Mouse (Mus musculus) 416B (cell line): Measurements from ENCODE around the gene Ppp2r2c.

Experiments
- DNase-seq: peaks from one replicate; pipeline ENCODE4 v3.0.0; 2011; ENCODE audit warnings: low read depth

Gene Ppp2r2c

GRCm38 (mm10) chr5:36870916-36871315 lies 2.6 kb downstream of the Ppp2r2c start:
- DNase-seq: no peak

DNA sequence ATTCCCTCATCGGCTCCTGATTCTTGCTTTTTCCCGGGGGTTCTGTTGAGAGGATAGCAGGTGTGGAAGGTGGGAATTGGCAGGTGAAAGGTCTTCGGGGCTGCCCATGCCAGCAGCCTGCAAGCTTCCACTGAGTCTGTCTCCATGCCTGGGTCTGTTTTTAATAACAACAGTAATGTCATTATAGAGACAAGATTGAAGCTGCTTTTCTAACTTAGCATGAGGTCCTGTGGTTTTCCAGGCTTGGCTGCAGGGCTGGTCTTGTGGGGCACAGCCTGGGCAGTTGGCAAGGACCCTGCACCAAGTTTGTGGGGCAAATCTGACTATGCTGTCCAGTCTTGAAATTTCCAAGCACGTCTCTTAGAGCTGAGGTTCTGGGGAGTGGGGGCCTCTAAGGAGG lies 7.6 kb downstream of the Ppp2r2c start:
- no peak for DNase-seq

DNA sequence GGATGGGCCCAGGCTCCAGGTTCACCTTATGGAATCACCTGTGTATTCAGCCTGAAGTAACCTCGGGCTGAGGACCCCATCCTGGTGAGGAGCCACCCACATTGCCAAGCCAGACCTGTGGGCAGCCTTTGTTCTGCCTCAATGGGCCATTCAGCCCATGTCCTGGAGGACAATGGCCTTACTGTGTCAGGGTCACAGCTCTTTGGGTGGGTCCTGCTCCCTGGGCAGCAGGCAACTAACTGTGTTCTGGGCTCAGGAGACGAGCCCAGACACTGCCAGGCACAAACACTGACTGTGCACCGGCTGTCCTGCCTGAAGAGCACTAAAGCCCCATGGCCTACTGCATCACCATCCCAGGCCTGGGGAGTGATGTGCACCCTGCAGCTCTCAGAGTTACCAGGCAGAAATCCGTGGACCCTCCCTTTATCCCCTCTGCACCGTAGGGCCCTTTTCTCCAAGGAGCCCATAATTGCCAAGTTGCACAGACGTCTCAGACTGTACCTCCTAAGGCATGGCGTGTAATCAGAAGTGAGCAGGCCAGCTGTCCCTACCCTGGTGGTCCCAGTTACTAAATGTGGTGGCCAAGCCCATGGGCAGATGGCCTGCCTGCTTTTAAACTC lies 8.6 kb downstream of the Ppp2r2c start:
- no peak for DNase-seq

- no peak for DNase-seq
Observed at GRCm38 (mm10) chr5:36877641-36878040, 9.3 kb downstream of the Ppp2r2c start.

DNA sequence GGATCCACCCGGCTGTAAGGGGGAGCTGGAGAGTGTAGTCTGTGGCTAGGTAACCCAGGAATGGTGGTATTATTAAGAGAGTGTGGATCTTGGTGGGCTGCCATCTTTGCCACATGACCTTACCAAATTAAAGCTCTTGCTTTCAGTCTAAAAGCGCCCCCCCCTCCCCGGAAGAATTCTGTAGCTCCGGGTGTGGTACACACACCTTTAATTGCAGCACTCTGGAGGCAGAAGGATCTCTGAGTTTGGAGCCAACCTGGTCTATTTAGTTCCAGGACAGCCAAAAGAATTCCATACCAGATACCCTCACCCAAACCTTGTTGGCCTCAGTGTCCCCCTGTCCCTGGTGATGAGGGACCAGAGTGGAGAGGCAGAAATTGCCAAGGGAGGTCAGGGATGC lies 10.5 kb downstream of the Ppp2r2c start:
- DNase-seq: no peak

DNA sequence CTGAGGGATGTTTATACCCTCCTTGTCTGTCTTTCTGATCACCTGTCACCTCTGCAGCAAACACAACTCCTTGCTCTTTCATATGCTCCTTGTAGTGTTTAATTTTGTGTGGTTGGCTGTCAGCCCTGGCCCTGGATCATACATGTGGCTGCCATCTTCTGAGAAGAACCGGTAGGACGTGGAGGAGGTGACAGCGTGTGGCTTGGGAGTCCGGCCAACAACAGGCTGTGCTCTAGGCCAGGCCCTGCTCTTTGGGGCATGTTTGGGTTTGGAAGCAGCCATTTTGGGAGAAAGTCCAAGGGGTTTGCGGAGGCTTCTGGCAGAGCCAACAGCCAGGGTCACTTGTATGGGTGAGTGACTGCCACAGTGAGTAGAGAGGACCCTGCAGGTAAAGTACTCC lies 12.3 kb downstream of the Ppp2r2c start:
- DNase-seq: no peak

GRCm38 (mm10) chr5:36883516-36883915 lies 15.2 kb downstream of the Ppp2r2c start:
- DNase-seq: no peak

DNA sequence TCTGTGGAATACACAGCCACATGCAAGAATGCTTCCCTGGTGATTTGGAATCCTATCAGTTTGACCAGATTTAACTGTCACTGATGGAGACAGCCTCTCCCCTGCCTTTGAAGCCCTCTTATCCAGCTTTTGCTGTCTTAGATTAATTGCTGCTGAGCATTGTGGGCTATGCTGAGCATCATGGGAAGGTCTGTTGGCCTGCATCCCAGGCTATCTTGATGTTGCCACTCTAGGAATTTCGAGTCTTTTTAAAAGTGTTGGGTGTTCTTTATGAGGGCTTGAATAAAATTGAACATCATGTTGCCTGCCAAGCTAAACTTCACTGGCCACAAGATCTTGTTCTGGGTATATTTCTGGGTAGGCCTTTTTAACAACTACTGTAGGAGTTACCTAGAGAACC lies 16.8 kb downstream of the Ppp2r2c start:
- no peak for DNase-seq

- DNase-seq: no peak
Observed at GRCm38 (mm10) chr5:36885595-36885994, 17.3 kb downstream of the Ppp2r2c start.

DNA sequence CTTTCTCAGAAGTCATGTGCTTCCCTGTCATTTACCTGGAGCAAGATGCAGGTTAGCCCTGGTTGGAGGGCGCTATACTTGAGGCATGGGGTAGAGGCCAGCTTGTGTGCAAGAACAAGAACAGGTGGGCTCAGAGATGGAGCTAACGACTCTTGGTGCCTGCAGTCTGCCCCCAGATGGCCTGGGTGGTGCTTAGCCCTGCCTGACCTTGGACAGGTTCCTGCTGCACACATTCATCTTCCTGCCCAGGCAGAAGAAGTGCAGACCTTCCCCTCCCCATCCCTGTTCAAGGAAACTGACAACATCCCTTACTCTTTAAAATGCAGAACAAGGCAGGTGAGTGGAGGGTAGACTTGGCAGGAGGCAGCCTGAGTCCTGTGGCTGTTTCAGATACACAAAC lies 18.0 kb downstream of the Ppp2r2c start:
- DNase-seq: no peak

DNA sequence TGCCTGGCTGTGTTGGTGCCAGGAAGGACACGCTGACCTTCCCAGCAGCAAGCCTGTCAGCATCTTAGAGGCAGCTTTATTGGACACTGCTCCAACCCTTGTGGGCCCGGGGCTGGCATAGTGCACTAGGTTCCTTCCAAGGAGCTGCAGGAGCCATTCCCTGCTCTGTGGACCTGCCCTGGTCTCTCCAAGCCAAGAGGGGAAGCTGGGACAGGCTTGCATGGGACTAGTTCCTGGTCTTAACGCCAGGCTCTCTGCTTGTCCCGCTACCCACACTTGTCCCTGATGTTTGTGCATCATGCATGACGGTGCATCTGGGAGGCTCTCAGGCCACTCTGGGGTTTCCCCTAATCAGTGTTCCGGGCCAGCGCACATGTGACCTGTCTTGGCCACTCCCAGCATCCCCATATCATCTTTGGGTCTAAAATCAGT lies 18.6 kb downstream of the Ppp2r2c start:
- DNase-seq: no peak

- no peak for DNase-seq
Observed at GRCm38 (mm10) chr5:36887299-36887988, 19.1 kb downstream of the Ppp2r2c start.

DNA sequence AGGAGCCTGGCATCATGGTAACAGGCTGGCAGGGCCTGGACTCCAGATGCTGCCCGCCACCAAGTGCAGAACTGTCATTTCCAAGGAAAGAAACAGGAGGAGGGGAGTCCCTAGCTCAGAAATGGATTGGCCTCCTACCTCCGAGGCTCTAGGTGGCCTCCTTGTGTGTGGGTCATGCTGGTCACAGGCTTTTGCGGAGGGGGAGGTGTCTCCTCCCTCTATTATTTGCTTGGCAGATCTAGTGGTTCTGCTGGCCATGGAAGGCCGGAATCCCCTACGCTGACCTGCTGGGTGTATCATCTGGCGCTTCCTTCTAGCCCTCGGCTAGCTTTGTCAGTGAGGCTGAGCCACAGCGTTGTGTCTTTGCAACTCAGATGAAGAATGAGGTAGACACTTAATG lies 20.2 kb downstream of the Ppp2r2c start:
- no peak for DNase-seq

GRCm38 (mm10) chr5:36888911-36889310 lies 20.6 kb downstream of the Ppp2r2c start:
- DNase-seq: no peak

DNA sequence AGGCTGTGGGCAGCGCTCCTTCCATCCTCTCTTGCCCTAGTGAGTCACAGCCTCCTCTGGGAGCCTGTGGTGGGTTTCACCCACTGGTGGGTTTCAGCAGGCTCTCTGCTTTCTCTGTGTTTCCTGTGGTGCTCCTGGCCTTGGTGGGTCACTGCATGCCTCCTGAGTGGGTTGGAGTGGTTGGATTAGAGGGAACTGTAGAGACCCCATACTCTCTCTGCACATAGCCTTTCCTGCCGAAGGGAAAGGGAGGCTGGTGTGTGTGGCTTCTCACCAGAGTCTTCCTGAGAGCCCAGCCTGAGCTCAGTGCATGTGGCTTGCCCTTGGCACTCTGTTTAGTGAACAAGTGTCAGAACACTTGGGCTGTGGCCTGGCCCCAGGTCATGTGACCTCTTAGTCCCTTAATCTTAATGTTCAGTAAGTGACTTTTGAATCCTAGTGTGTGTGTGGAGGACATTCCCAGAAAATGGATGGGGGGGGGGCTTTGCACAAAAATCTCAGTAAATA lies 21.1 kb downstream of the Ppp2r2c start:
- no peak for DNase-seq

DNA sequence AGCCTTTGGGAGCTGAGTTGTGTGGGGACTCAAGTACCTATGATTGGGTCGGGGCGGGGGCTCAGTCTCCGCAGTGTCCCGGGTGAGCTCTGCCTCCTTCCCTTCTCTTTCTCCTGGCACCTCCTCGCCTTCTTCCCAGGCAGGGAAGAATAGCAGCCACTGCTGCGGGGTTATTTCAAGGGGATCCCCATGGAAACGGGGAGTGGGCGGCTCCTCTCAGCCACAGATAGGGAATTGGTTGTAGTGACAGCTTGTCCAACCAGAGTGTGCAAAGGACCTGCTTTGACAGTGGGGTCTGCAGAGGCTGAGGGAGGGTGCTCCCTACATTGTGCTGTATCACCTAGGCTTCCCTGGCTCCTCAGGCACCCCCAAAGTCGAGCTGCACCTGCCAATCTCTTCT lies 22.5 kb downstream of the Ppp2r2c start:
- DNase-seq: no peak

- DNase-seq: no peak
Observed at GRCm38 (mm10) chr5:36891793-36892470, 23.6 kb downstream of the Ppp2r2c start.

DNA sequence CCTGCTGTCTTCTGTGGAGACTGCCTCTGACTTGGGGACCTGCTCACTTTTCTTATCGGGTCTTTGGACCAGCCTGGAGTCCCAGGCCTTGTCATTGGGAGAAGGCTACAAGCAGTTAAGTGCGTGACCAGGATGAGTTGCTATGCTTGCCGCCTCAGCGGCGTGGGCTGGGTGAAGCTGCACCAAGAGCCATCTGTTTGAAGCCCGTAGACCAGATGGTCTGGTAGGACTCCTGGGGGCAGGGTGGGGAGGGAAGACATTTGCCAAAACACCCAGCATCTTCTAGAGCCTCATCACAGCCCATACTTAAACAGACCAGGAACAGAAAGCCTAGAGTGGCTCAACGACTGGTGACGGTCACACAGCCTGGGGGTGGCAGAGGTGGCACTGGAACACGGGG lies 24.9 kb downstream of the Ppp2r2c start:
- no peak for DNase-seq

- DNase-seq: no peak
Observed at GRCm38 (mm10) chr5:36894070-36894469, 25.8 kb downstream of the Ppp2r2c start.

- no peak for DNase-seq
Observed at GRCm38 (mm10) chr5:36894604-36895368, 26.5 kb downstream of the Ppp2r2c start.

DNA sequence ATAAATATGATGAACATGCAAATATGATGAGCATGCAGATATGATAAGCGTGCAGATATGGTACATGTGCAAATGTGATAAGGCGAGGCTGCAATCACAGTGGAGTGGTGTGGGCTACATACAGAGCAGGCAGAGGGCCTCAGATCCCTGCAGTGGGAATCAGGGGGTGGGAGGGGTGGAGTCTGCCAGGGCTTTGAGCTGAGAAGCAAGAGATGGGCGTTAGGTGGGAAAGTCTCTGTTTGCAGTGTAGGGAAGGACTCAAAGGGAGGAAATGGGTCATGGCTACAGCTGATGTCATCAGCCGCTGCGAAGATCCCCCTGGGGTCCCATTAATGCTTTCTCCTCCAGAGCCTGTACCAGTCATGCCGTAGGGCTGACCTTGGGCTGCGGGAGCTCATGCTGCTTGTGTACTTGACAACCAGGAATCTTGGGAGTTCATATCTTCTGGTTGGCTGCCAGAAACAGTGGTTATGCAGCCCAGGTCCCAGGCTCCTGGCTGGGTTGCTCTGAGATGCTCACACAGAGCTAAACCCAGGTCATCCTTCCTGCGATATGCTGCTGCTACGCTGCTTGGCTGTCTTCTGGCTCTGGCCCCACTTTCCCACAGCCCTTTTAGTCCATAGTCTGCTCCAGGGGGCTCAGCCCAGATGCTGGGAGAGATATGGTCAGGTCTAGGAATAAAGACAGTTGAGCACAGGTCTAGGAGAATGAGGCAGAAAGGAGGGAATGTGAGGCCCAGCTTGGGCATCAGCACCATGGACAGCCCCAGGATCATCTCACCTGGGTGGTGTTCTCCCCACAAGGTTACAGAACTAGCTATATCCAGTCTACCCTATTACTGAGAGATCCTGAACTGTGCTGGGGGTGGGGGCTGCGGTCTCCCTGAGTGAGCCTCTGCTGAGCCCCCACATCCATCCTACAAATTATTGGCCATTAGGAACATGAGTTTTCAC lies 27.6 kb downstream of the Ppp2r2c start:
- no peak for DNase-seq
